Mouse (Mus musculus): ENCODE data around the gene Ctrc. TPM values are rescaled to one million over a fixed set of nuclear protein-coding genes. Genes with fewer than 3 reads are reported as not detected.

Gene Ctrc
- polyA plus RNA-seq (2016; fragmentation: Nextera tagmentation; extraction: Ambion mirVana) = not detected in 2 replicates

DNA sequence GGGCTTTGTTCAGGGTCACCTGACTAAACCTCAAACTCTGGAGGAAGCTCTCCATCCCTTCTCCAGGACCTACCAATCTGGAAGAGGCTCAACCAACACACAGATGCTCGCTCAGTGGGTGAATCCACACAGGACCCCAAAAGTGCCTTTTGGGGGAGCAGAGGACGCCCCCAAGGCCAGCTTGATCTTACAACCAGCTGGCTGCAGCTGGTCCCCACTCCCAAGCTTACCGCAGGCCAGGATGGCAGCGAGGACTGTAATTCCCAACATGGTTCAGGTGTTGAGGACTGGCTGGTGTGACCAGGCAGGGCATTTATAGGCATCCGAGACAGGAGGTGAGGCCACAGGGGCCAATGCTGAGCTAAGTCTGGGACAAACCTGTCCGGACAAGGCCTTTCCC lies at the start of gene Ctrc:
Gene Ctrc (minus strand): TSS at position 361 of the 400 bp plus-strand sequence.
- Histone ChIP-seq H3K4me1 (replicated peaks) (no peaks in the 10 kb centered on the region), H3K9me3 (replicated peaks) (no peaks in the 10 kb centered on the region), H3K4me3 (no peak within 1 kb of the TSS), H3K4me2 (no peak within 1 kb of the TSS), H3K36me3 (no peaks in the 10 kb centered on the region), H3K27ac (ENCODE audit: poor library complexity, severe bottlenecking) (no peak within 1 kb of the TSS), H3K27me3 (replicated peaks) (no peaks in the 10 kb centered on the region), H3K9ac (no peak within 1 kb of the TSS)
- ATAC-seq (ENCODE audit: insufficient number of reproducible peaks, low FRiP score) = no peak
- WGBS = 75% methylated on average over 6 of the region's 6 CpGs

DNA sequence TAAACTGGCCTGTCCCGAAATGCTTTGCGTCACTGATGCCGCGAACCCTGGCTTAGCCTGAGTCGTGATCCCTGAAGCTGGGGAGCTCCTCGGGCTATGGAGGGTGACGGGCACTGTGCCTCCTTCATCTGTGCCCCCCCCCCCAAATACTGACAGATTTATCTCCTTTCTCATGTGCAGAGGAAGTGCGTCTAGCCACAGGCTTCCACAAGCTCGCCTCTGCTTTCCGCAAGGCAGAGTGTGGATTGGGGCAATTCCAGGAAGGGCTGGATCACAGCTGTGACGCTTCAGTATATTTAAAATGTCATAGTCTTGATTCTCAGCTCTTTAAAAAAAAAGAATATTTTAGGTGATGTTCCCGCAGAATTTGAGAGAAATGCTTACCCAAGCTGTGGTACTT lies 49.6 kb upstream of the Ctrc start:
- Histone ChIP-seq H3K9me3 (replicated peaks) (no peaks in the 10 kb centered on the region), H3K27me3 (replicated peaks) (no peaks in the 10 kb centered on the region), H3K4me2 (no peak overlapping the region), H3K27ac (ENCODE audit: poor library complexity, severe bottlenecking) (no peak overlapping the region), H3K4me3 (no peak overlapping the region), H3K4me1 (replicated peaks) (peaks cover 40% of the 10 kb centered on the region), H3K36me3 (no peaks in the 10 kb centered on the region), H3K9ac (no peak overlapping the region)
- no peak for ATAC-seq (ENCODE audit: insufficient number of reproducible peaks, low FRiP score)
- 45% methylated on average over 12 of the region's 12 CpGs for WGBS

DNA sequence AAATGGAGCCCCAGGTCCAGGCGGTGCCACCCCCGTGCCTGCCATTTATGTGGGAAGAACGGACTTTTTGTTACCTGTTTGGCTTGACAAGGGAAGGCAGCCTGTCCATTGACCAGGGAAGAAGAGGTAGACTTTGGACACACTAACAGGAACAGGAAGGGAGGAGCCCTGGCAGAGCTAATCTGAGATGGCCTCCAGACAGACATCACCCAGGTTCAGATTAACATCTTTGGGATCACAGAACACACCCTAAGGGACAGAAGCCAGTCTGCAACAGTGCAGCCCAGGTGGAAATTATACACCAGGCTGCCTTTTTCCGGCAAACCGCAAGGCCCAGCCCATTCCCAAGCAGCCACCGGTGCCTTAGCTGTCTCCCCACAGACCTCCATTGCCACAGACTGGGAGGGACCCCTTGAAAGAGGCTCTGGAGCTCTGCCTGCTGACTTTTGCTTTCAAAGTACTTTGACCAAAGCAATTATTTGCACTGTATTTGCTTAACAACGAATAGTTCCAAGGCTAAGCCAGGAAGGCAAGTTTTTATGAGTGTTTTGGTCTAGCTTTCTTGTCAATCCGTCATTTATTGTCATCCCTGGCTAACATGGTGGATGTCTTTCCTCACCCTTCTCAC lies 47.1 kb upstream of the Ctrc start:
- no peak overlapping the region for H3K4me3 ChIP-seq
- no peak overlapping the region for H3K9ac ChIP-seq
- no peaks in the 10 kb centered on the region for H3K36me3 ChIP-seq
- H3K9me3 ChIP-seq (replicated peaks) = no peaks in the 10 kb centered on the region
- peaks cover 19% of the 10 kb centered on the region for H3K4me1 ChIP-seq (replicated peaks)
- WGBS = 86% methylated on average over 8 of the region's 8 CpGs
- no peak overlapping the region for H3K4me2 ChIP-seq
- no peak for ATAC-seq (ENCODE audit: insufficient number of reproducible peaks, low FRiP score)
- no peak overlapping the region for H3K27ac ChIP-seq (ENCODE audit: poor library complexity, severe bottlenecking)
- no peaks in the 10 kb centered on the region for H3K27me3 ChIP-seq (replicated peaks)

DNA sequence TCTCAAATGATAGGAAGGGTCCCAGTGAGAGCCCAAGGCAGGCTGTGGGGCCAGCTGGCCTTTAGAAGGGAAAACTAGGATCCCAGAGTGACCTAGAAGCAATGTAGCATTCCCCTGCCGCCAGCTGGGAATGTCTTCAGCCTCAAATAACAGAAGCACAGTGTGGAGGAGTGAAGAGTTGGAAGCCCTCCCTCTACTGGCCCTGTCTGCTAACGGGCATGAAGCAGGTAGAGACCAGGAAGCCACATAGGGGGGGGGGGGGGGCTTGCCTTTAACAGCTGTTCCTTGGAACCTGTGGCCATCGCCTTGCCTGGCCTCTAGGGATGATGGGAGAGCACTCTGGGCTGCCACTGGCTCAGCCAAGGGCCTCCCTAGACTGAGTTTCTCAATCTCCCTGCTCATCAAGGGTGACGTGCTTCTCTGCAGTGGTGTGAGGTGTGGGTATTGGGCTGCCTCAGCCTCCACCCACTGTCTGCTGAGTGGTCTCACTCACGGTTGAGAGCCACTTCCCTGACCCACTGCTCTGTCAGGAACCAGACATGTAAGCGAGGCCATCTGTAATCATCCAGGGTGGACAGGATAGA lies 40.3 kb upstream of the Ctrc start:
- no peak overlapping the region for H3K4me3 ChIP-seq
- ATAC-seq (ENCODE audit: insufficient number of reproducible peaks, low FRiP score) = no peak
- no peak overlapping the region for H3K4me2 ChIP-seq
- no peaks in the 10 kb centered on the region for H3K36me3 ChIP-seq
- H3K4me1 ChIP-seq (replicated peaks) = peaks cover 53% of the 10 kb centered on the region
- no peaks in the 10 kb centered on the region for H3K27me3 ChIP-seq (replicated peaks)
- 0 out of 2 replicates have a peak overlapping the region, but pooled peaks have one; percentile 17 for H3K27ac ChIP-seq (ENCODE audit: poor library complexity, severe bottlenecking)
- no peaks in the 10 kb centered on the region for H3K9me3 ChIP-seq (replicated peaks)
- no peak overlapping the region; the same call in 1 of the 2 replicates for H3K9ac ChIP-seq
- 18% methylated on average over 6 of the region's 6 CpGs for WGBS

DNA sequence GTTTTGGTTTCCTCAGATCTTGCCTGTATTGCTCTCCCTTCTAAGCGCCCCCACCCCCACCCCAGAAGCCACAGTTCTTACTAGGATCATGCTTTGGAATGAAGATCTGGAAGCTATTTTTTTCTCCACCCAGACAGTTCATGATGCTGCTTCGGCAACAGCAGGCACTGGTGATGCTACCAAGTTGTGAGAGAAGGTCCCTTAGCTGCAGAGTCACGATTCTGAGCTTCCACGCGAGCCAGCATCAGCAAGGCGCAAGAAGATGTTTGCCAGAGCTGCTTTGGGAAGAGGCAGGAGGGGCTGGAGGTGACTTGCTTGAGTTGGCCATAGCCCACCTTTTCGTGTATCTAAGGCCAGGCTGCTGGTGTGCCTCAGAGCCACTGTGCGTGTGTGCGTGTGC lies 39.3 kb upstream of the Ctrc start:
- WGBS = 40% methylated on average over 9 of the region's 9 CpGs
- H3K4me2 ChIP-seq = peak overlapping the region; percentile 36; the same call in 1 of the 2 replicates
- H3K9me3 ChIP-seq (replicated peaks) = no peaks in the 10 kb centered on the region
- no peak overlapping the region for H3K4me3 ChIP-seq
- peaks cover 60% of the 10 kb centered on the region for H3K4me1 ChIP-seq (replicated peaks)
- H3K27me3 ChIP-seq (replicated peaks) = no peaks in the 10 kb centered on the region
- ATAC-seq (ENCODE audit: insufficient number of reproducible peaks, low FRiP score) = no peak
- H3K27ac ChIP-seq (ENCODE audit: poor library complexity, severe bottlenecking) = no peak overlapping the region; the same call in 1 of the 2 replicates
- H3K9ac ChIP-seq = no peak overlapping the region
- H3K36me3 ChIP-seq = no peaks in the 10 kb centered on the region

DNA sequence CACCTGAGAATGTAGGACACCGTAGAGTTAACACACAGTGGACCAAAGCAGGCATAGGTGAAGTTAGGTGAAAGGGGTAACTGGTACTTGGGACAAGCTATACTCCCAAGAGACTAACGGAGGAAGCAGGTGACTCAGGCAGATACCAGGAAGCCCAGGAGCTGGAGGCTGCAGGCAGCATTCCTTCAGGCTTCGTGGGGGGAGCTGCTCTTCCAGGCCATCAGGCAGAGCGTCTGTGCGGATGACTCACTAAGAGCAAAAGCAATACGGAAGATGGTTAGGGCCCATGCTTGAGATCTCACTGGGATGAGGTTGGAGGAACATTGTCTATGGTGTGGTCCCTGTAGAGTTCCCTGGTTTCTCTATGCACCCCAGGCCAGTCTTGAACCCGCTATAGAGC lies 36.7 kb upstream of the Ctrc start:
- Histone ChIP-seq H3K27ac (ENCODE audit: poor library complexity, severe bottlenecking) (peak overlapping the region; percentile 72), H3K36me3 (no peaks in the 10 kb centered on the region), H3K4me1 (replicated peaks) (peaks cover 75% of the 10 kb centered on the region), H3K4me2 (peak overlapping the region; percentile 24), H3K9me3 (replicated peaks) (no peaks in the 10 kb centered on the region), H3K27me3 (replicated peaks) (no peaks in the 10 kb centered on the region), H3K9ac (no peak overlapping the region), H3K4me3 (no peak overlapping the region)
- 40% methylated on average over 7 of the region's 7 CpGs for WGBS
- ATAC-seq (ENCODE audit: insufficient number of reproducible peaks, low FRiP score) = 0 out of 2 replicates have a peak, but pooled peaks have one; percentile 1

DNA sequence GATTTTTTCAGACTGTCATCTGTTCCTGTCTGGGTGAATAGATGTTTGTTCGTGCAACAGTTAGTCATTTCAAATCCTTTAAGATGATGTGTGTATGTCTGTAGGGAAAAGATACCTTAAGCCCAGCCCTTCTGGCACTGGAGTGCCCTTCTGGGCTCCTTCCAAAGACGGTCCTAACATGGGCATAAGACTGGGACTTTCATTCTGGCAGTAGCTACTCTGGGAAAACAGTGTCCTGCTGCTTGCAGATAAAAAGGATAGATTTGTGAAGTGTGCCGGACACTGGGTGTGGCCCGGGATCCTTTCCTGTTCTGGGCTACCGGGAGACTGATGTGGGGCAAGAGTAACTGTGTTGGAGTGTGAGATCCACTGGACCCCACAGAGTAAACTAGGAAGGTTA lies 35.8 kb upstream of the Ctrc start:
- Histone ChIP-seq H3K4me1 (replicated peaks) (peaks cover 70% of the 10 kb centered on the region), H3K9ac (0 out of 2 replicates have a peak overlapping the region, but pooled peaks have one; percentile 29), H3K4me3 (no peak overlapping the region), H3K9me3 (replicated peaks) (no peaks in the 10 kb centered on the region), H3K27me3 (replicated peaks) (no peaks in the 10 kb centered on the region), H3K4me2 (peak overlapping the region; percentile 24), H3K27ac (ENCODE audit: poor library complexity, severe bottlenecking) (peak overlapping the region; percentile 72), H3K36me3 (no peaks in the 10 kb centered on the region)
- 26% methylated on average over 5 of the region's 5 CpGs for WGBS
- no peak for ATAC-seq (ENCODE audit: insufficient number of reproducible peaks, low FRiP score)

DNA sequence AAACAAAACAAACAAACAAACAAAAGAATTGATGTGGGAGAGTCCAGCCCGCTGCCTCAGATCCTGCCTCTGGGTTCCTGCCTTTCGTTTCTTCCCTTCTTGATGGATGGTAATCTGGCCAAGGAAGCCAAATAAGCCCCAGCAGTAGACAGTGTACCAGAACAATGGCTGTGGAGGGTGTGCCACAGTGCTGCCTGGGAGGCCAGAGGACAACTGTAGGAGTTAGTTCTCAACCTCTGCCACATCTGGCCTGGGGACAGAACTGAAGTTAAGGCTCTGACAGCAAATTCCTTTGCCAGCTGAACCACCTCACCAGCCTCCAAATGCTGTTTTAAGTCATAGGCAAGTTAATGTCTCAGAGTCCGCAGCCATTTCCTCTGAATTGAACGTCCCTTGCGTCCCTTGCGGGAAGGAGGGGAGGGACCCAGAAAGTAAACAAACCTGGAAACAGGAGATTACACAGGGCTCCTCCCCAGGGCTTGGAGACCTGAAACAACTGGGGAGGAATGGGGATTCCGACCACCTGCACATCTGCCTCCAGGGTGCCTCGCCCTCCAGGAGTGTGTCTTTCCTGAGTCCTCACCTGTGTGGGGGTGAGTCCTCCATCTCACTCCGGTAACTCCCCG lies 35.2 kb upstream of the Ctrc start:
- Histone ChIP-seq H3K36me3 (no peaks in the 10 kb centered on the region), H3K27me3 (replicated peaks) (no peaks in the 10 kb centered on the region), H3K9ac (no peak overlapping the region), H3K4me2 (0 out of 2 replicates have a peak overlapping the region, but pooled peaks have one; percentile 24), H3K4me3 (no peak overlapping the region), H3K9me3 (replicated peaks) (no peaks in the 10 kb centered on the region), H3K27ac (ENCODE audit: poor library complexity, severe bottlenecking) (peak overlapping the region; percentile 72; the same call in 1 of the 2 replicates), H3K4me1 (replicated peaks) (peaks cover 67% of the 10 kb centered on the region)
- 41% methylated on average over 10 of the region's 10 CpGs for WGBS
- 0 out of 2 replicates have a peak, but pooled peaks have one; percentile 31 for ATAC-seq (ENCODE audit: insufficient number of reproducible peaks, low FRiP score)

DNA sequence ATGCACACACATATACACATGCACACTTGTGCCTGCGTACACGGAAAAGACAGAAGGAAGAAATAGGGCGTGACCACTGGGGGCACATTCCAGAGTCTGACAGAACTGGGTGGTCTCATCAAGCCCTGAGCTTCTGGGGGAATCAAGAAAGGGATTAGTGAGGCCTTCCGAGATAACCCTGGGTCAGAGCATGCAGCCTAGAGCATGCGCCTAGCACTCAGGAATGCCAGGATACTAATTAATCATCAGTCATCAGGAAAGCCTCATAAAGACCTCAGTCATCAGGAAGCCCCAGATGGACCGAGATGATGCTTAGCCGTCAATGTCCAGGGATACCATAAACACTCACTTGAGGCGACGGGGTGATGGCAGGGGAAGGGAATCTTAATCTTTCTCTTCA lies 33.7 kb upstream of the Ctrc start:
- Histone ChIP-seq H3K4me2 (no peak overlapping the region), H3K9ac (no peak overlapping the region), H3K27me3 (replicated peaks) (no peaks in the 10 kb centered on the region), H3K4me1 (replicated peaks) (peaks cover 67% of the 10 kb centered on the region), H3K27ac (ENCODE audit: poor library complexity, severe bottlenecking) (no peak overlapping the region), H3K9me3 (replicated peaks) (no peaks in the 10 kb centered on the region), H3K36me3 (no peaks in the 10 kb centered on the region), H3K4me3 (no peak overlapping the region)
- no peak for ATAC-seq (ENCODE audit: insufficient number of reproducible peaks, low FRiP score)
- WGBS = 45% methylated on average over 9 of the region's 9 CpGs

DNA sequence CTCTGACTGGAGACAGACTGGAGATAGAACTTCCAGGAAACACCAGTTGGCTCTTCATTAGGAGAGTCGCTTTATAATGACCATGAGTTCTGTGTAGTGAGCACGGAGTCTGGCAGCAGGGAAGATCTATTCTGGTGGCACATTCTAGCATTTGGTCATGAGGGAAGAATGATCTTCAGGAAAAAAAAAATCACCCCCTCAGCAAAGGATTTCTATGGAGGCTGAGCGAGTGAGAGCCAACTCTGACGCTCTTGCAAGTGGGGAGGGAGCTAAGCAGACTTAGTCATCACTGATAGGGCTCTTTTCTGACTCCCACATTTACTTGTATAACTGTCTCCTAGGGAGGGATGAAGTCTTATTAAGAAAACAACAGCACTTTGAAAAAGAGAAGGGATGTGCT lies 32.9 kb upstream of the Ctrc start:
- Histone ChIP-seq H3K27ac (ENCODE audit: poor library complexity, severe bottlenecking) (peak overlapping the region; percentile 32), H3K4me1 (replicated peaks) (peaks cover 61% of the 10 kb centered on the region)
- no peak for ATAC-seq (ENCODE audit: insufficient number of reproducible peaks, low FRiP score)

DNA sequence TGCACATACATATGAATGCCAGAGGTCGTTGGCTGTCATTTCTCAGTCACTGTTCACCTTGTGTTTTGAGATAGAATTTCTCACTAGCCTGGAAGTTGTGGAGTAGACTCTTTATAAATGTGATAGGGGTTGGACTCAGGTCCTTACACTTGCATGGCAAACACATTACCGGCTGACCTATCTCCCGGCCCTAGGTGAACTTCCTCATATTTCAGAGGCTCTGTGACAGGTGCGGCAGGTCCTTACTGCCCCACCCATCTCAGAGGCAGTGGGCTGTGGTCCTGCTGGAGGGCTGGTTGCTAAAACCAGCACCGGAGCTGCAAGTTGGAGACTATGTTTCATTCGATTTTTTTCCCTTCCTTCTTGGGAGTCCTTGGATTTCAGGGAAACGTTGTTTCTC lies 32.5 kb upstream of the Ctrc start:
- Histone ChIP-seq H3K27me3 (replicated peaks) (no peaks in the 10 kb centered on the region), H3K4me3 (no peak overlapping the region), H3K27ac (ENCODE audit: poor library complexity, severe bottlenecking) (peak overlapping the region; percentile 32), H3K4me2 (no peak overlapping the region), H3K4me1 (replicated peaks) (peaks cover 61% of the 10 kb centered on the region), H3K9ac (no peak overlapping the region), H3K36me3 (no peaks in the 10 kb centered on the region), H3K9me3 (replicated peaks) (no peaks in the 10 kb centered on the region)
- 51% methylated on average over 7 of the region's 7 CpGs for WGBS
- ATAC-seq (ENCODE audit: insufficient number of reproducible peaks, low FRiP score) = no peak

More for the DNA sequence above, 32.9 kb upstream of the Ctrc start:
- Histone ChIP-seq H3K9ac (no peak overlapping the region), H3K27me3 (replicated peaks) (no peaks in the 10 kb centered on the region), H3K4me2 (no peak overlapping the region), H3K36me3 (no peaks in the 10 kb centered on the region), H3K4me3 (no peak overlapping the region), H3K9me3 (replicated peaks) (no peaks in the 10 kb centered on the region)
- WGBS = 38% methylated on average over 4 of the region's 4 CpGs
